Mouse (Mus musculus) hindbrain, embryonic 13.5 days (tissue): ENCODE data around the gene Ice2. TPM values are rescaled to one million over a fixed set of nuclear protein-coding genes. Genes with fewer than 3 reads are reported as not detected.

Experiments used
- ATAC-seq: fragments of 200-750 bp; cut with Nextera tagmentation; 2 replicates; pipeline ENCODE4 v1.8.0; 2017; ENCODE audit warnings: moderate TSS enrichment; ENCODE audit not compliant: low FRiP score
- H3K27ac ChIP-seq: fragments of 300-500 bp; sonication (generic); 2 replicates; pipeline ENCODE4 v1.5.1; 2015; ENCODE audit warnings: inconsistent platforms, mild to moderate bottlenecking, moderate library complexity
- H3K27me3 ChIP-seq: fragments of 300-500 bp; sonication (generic); 2 replicates; pipeline ENCODE4 v1.6.1; 2015; ENCODE audit warnings: mild to moderate bottlenecking, inconsistent platforms
- H3K36me3 ChIP-seq: fragments of 300-500 bp; sonication (generic); 2 replicates; pipeline ENCODE4 v1.6.1; 2015; ENCODE audit warnings: mild to moderate bottlenecking, inconsistent platforms
- H3K4me1 ChIP-seq: fragments of 300-500 bp; sonication (generic); replicated peaks from 2 replicates; pipeline ENCODE4 v1.6.1; 2015; ENCODE audit warnings: inconsistent platforms
- H3K4me2 ChIP-seq: fragments of 300-500 bp; sonication (generic); 2 replicates; pipeline ENCODE4 v1.6.1; 2015; ENCODE audit warnings: inconsistent platforms, mild to moderate bottlenecking, moderate library complexity
- H3K4me3 ChIP-seq: fragments of 300-500 bp; sonication (generic); 2 replicates; pipeline ENCODE4 v1.5.1; 2015; ENCODE audit warnings: mild to moderate bottlenecking, inconsistent platforms
- H3K9ac ChIP-seq: fragments of 300-500 bp; sonication (generic); 2 replicates; pipeline ENCODE4 v1.6.1; 2015; ENCODE audit warnings: mild to moderate bottlenecking, inconsistent platforms
- H3K9me3 ChIP-seq: fragments of 300-500 bp; sonication (generic); 2 replicates; pipeline ENCODE4 v1.6.1; 2016; ENCODE audit warnings: inconsistent platforms
- WGBS: fragments of 180-500 bp; shearing (Covaris S2); methylation state at CpG from one replicate; pipeline ENCODE4 v1.1.7; 2015; 5-methylcytosine and 5-hydroxymethylcytosine counted together
- polyA plus RNA-seq: library from polyadenylated mRNA; unstranded; fragments of >200 nt; fragmentation: Nextera tagmentation; extraction: Ambion mirVana; gene quantifications from 2 replicates; pipeline ENCODE4 v1.2.1, GENCODE M21; 2015

The Ice2 gene
- polyA plus RNA-seq, 1 experiment from 2014 or later: 12.5 TPM

DNA sequence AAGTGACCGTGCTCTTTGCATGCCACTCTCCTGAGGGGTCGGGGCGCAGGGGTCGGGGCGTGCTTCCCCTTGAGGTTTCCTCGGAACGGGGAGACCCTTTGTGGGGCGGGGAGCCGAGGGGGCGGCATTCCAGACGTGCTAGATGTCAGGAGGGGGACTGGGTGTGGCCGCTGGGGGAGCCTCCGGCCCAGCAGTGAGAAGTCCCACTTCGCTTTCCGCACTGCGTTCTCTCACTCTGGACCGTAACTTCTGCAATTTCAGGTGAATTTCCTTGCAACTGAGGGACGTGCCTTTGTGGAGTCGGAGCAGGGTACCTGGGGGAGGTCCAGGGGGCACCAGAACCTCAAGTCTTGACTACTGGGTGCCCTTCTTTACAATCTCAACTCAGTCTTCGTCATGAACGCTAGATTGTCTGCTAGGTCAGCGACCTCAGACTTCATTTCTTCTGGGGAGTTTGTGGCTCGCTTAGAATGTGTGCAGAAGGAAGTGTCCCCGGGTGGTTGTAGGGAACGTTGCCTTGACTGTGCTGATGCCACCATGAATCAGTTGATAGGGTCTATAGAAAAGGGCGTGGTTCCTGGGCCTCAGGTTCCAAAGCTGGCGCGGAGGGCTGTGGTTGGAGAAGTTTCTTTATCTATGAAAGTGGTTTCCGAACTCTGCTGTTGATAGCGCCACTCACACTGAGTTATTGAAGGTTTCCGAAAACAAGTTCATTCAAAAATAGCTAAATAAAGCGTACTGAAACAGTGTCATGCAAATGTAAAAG lies 56.4 kb downstream of the Ice2 start:
- ATAC-seq: peak; percentile 37; the same call in 1 of the 2 replicates
- Histone ChIP-seq H3K9me3 (no peaks in the 10 kb centered on the region), H3K27me3 (peaks cover 30% of the 10 kb centered on the region), H3K4me1 (peaks cover 40% of the 10 kb centered on the region), H3K4me3 (peak overlapping the region; percentile 49), H3K36me3 (no peaks in the 10 kb centered on the region), H3K4me2 (peak overlapping the region; percentile 65), H3K9ac (peak overlapping the region; percentile 73), H3K27ac (peak overlapping the region; percentile 83)
- WGBS: 7% methylated on average over 32 of the region's 32 CpGs

DNA sequence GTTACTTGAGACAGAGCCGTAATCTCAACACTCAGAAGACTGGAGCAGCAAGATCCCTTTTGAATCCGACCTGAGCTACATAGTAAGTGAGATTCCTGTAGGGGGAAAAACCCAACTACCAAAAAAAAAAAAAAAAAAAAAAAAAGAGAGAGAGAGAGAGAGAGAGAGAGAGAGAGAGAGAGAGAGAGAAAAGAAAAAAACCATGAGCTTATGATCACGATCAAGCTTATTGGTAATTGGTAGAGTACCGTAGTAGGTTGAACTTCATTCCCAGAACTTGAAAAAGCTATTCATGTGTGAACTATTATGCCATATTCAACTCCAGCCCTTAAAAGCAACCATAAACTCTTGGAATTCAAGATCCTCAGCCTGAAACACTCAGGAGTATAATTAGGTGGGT lies 57.0 kb downstream of the Ice2 start:
- peak overlapping the region; percentile 65 for H3K4me2 ChIP-seq
- peaks cover 42% of the 10 kb centered on the region for H3K4me1 ChIP-seq
- H3K4me3 ChIP-seq: peak overlapping the region; percentile 49
- H3K36me3 ChIP-seq: no peaks in the 10 kb centered on the region
- H3K27me3 ChIP-seq: peaks cover 30% of the 10 kb centered on the region
- 0 out of 2 replicates have a peak overlapping the region, but pooled peaks have one; percentile 73 for H3K9ac ChIP-seq
- WGBS: 69% methylated on average over 4 of the region's 4 CpGs
- no peaks in the 10 kb centered on the region for H3K9me3 ChIP-seq
- ATAC-seq: no peak
- peak overlapping the region; percentile 18; the same call in 1 of the 2 replicates for H3K27ac ChIP-seq

- H3K36me3 ChIP-seq: no peaks in the 10 kb centered on the region
- peaks cover 30% of the 10 kb centered on the region for H3K27me3 ChIP-seq
- H3K9ac ChIP-seq: no peak overlapping the region
- H3K4me1 ChIP-seq: peaks cover 42% of the 10 kb centered on the region
- WGBS: 79% methylated on average over 4 of the region's 4 CpGs
- no peak for ATAC-seq
- H3K9me3 ChIP-seq: no peaks in the 10 kb centered on the region
- peak overlapping the region; percentile 65 for H3K4me2 ChIP-seq
- 0 out of 2 replicates have a peak overlapping the region, but pooled peaks have one; percentile 3 for H3K27ac ChIP-seq
- no peak overlapping the region for H3K4me3 ChIP-seq
These were observed 57.7 kb downstream of the Ice2 start for GRCm38 (mm10) chr9:69455391-69455790.

- H3K4me3 ChIP-seq: no peak overlapping the region
- H3K9me3 ChIP-seq: no peaks in the 10 kb centered on the region
- ATAC-seq: no peak
- H3K27me3 ChIP-seq: peaks cover 30% of the 10 kb centered on the region
- no peaks in the 10 kb centered on the region for H3K36me3 ChIP-seq
- WGBS: 84% methylated on average over 15 of the region's 15 CpGs
- H3K9ac ChIP-seq: no peak overlapping the region
- peaks cover 42% of the 10 kb centered on the region for H3K4me1 ChIP-seq
- H3K27ac ChIP-seq: no peak overlapping the region; the same call in 1 of the 2 replicates
- 0 out of 2 replicates have a peak overlapping the region, but pooled peaks have one; percentile 0 for H3K4me2 ChIP-seq
These were observed 58.8 kb downstream of the Ice2 start for GRCm38 (mm10) chr9:69456406-69457075.

DNA sequence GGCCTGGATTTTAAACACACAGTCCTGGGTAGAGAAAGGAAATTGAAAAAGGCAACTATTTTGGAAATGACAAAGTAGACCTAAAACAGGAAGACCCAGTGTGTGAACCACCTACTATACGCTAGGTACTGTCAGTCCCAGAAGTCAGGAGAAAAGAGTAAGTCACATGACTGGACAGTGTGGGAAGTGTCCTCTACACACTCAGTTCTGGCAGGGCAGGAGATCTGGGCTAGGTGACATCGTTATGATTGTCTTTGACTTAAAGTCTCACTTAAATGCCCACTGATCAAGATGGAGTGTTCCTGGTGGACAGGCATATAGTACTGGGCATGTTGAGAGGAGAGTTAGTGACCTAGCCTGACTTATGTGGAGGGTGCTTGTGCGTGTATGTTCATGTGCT lies 59.4 kb downstream of the Ice2 start:
- Histone ChIP-seq H3K4me3 (no peak overlapping the region), H3K27ac (no peak overlapping the region), H3K4me1 (peaks cover 42% of the 10 kb centered on the region), H3K9ac (no peak overlapping the region), H3K27me3 (peaks cover 30% of the 10 kb centered on the region), H3K9me3 (no peaks in the 10 kb centered on the region), H3K4me2 (no peak overlapping the region), H3K36me3 (no peaks in the 10 kb centered on the region)
- ATAC-seq: no peak
- 95% methylated on average over 3 of the region's 3 CpGs for WGBS

- Histone ChIP-seq H3K4me3 (no peak overlapping the region), H3K4me2 (no peak overlapping the region), H3K4me1 (peaks cover 40% of the 10 kb centered on the region), H3K9ac (no peak overlapping the region), H3K27me3 (peaks cover 28% of the 10 kb centered on the region), H3K27ac (peak overlapping the region; percentile 40), H3K9me3 (no peaks in the 10 kb centered on the region), H3K36me3 (no peaks in the 10 kb centered on the region)
- ATAC-seq: no peak
- 61% methylated on average over 14 of the region's 14 CpGs for WGBS
These were observed 60.3 kb downstream of the Ice2 start for GRCm38 (mm10) chr9:69457747-69458625.

DNA sequence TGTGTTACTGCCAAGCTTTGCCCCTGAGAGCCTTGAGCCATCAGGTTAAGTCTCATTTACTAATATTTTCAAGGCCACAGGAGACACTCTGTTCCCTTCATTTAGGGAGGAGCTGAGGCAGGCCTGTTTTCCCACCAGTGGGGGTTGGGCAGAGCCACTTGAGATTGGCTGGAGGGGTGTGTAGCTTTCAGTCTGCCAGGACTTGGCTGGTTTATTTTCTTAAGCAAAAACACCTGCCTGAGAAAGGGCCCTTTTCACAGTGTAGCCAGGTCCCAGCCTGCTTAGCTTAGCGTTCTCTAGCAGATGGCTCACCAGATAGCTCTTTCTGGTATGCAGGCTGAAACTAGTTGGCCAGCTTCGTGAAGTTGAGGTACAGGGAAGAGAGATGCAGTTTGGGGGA lies 61.3 kb downstream of the Ice2 start:
- Histone ChIP-seq H3K9ac (no peak overlapping the region), H3K36me3 (no peaks in the 10 kb centered on the region), H3K4me1 (peaks cover 30% of the 10 kb centered on the region), H3K27me3 (peaks cover 18% of the 10 kb centered on the region), H3K27ac (no peak overlapping the region), H3K4me3 (no peak overlapping the region), H3K9me3 (no peaks in the 10 kb centered on the region), H3K4me2 (no peak overlapping the region)
- 81% methylated on average over 2 of the region's 2 CpGs for WGBS
- ATAC-seq: no peak

GRCm38 (mm10) chr9:69459876-69460275 lies 62.2 kb downstream of the Ice2 start:
- Histone ChIP-seq H3K27me3 (peaks cover 11% of the 10 kb centered on the region), H3K9ac (no peak overlapping the region), H3K4me3 (no peak overlapping the region), H3K36me3 (no peaks in the 10 kb centered on the region), H3K4me2 (no peak overlapping the region), H3K9me3 (no peaks in the 10 kb centered on the region), H3K27ac (no peak overlapping the region), H3K4me1 (peaks cover 25% of the 10 kb centered on the region)
- ATAC-seq: no peak
- 95% methylated on average over 7 of the region's 7 CpGs for WGBS

DNA sequence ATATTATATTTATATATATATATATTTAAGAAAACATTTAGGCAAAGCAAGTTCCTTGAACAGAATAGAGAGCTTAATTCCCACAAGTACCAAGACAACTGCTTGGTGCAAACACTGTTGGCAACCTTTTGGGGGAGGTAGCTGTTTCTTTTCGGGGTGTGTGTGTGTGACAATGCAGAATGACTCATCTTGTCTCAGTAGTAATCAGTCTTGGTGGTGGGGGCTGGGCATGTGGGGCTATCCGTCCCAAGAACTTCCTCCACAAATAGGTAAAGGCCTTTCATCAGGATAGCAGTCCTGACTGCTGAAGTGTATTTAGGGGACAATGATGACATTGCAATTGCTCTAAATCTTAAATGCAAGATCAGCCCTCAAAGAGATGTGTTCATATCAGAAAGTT lies 65.3 kb downstream of the Ice2 start:
- 79% methylated on average over 2 of the region's 2 CpGs for WGBS
- Histone ChIP-seq H3K9me3 (no peaks in the 10 kb centered on the region), H3K27me3 (no peaks in the 10 kb centered on the region), H3K4me1 (peaks cover 13% of the 10 kb centered on the region), H3K36me3 (no peaks in the 10 kb centered on the region), H3K4me3 (no peak overlapping the region), H3K9ac (no peak overlapping the region), H3K4me2 (no peak overlapping the region), H3K27ac (no peak overlapping the region)
- no peak for ATAC-seq

DNA sequence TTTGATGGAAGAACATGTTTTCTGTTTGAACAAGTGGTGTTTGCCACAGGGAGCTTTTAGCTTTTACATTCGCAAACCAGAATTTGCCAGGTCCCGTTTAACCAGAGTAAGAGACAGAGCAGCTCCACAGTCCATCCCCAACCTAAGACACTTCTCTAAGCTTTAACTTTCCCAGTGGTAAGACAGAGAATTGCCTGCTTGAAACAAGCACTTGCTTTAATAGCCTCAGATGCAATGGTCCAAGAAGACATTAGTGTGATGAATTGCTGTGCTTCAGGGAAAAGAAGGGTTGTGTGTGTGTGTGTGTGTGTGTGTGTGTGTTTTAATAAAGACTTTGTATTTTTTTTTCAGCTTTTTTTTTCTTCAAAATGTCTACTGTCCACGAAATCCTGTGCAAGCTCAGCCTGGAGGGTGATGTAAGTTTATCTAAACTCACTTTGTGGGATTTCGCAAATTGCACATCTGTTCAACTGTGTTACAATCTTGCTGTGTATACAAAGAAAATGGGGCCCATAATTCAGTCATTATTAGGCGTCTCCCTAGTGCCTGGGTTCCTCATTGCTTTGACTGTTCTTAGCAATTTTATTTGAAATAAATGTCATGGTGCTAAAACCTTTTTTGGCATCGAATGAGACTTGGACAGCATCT lies 66.5 kb downstream of the Ice2 start:
- Histone ChIP-seq H3K4me1 (peaks cover 15% of the 10 kb centered on the region), H3K36me3 (no peaks in the 10 kb centered on the region), H3K4me3 (no peak overlapping the region), H3K9ac (no peak overlapping the region), H3K27ac (no peak overlapping the region), H3K27me3 (no peaks in the 10 kb centered on the region), H3K9me3 (no peaks in the 10 kb centered on the region), H3K4me2 (no peak overlapping the region)
- 76% methylated on average over 6 of the region's 6 CpGs for WGBS
- ATAC-seq: no peak

DNA sequence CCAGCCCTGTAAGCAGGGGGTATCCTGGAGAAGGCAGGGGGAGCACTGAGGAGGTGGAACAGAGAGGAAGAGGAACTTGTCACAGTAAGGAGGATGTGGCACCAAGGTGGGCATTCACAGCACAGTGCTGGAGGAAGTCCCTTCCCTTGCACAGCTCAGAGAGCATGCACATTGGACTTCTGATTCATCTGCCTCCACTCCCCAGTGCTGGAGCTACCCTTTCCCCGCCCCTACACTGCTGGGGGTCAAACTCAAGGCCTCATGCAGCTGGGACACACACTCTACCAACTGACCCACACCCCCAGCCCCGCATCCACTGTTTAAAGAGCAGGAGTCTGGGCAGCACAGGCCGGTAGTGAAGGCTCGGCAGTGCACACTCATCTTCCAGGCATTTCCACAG lies 68.4 kb downstream of the Ice2 start:
- Histone ChIP-seq H3K27ac (peak overlapping the region; percentile 5; the same call in 1 of the 2 replicates), H3K4me1 (peaks cover 31% of the 10 kb centered on the region), H3K4me3 (no peak overlapping the region), H3K36me3 (no peaks in the 10 kb centered on the region), H3K9me3 (no peaks in the 10 kb centered on the region), H3K4me2 (no peak overlapping the region), H3K9ac (no peak overlapping the region), H3K27me3 (no peaks in the 10 kb centered on the region)
- 67% methylated on average over 4 of the region's 4 CpGs for WGBS
- no peak for ATAC-seq
